Mouse (Mus musculus): Measurements from ENCODE around the gene Spock2. TPM values are rescaled to one million over a fixed set of nuclear protein-coding genes. Genes with fewer than 3 reads are reported as not detected.

The Spock2 gene
- polyA plus RNA-seq (2012; rRNA removed) = 17.4 and 17.7 TPM in 2 replicates
- 7.3 and 7.6 TPM in 2 replicates for polyA plus RNA-seq (2014; fragmentation: Nextera tagmentation; extraction: Ambion mirVana)

DNA sequence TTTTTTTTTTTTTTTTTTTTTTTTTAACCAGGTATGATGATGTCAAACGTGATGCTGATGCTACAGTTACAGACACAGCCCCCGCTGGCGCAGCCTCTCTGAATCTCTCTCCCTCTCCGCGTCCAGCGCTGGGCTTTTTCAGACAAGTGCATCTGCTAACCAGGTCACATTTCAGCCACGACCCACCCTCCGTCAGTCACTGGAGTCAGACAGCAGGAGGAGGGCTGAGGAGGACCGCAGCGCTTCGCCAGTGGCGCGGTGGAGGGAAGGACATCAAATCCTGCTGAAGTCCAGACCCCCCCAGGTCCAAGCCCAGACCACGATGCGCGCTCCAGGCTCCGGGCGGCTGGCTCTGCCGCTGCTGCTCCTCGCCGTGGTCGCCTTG lies at the start of gene Spock2:
TSS of gene Spock2 (plus strand) at position 74 of the 385 bp plus-strand sequence.
- Histone ChIP-seq H3K36me3 (ENCODE audit: control insufficient read depth, insufficient read depth, low read length) (no peaks in the 10 kb centered on the region), H3K27ac (replicated peaks; ENCODE audit: low read depth, low read length) (no peak within 1 kb of the TSS), H3K9me3 (ENCODE audit: control insufficient read depth, low read length) (no peaks in the 10 kb centered on the region), H3K4me2 (replicated peaks; ENCODE audit: low read depth, low read length, severe bottlenecking) (peak within 1 kb of the TSS; percentile 93), H3K4me3 (replicated peaks; ENCODE audit: low read length) (peak within 1 kb of the TSS; percentile 59), H3K4me1 (ENCODE audit: control insufficient read depth, insufficient read depth, low read length) (peaks cover 6% of the 10 kb centered on the region), H3K27me3 (ENCODE audit: control insufficient read depth, insufficient read depth, low read length) (peaks cover 26% of the 10 kb centered on the region), H3K9ac (ENCODE audit: low read depth, low read length, severe bottlenecking) (peak within 1 kb of the TSS; percentile 66)
- no peak for TF ChIP-seq POLR2A (IDR thresholded peaks at IDR 0.05; ENCODE audit: borderline replicate concordance, extremely low read depth, insufficient read depth, insufficient read length)
- WGBS = under 1% methylated on average over 22 of the region's 22 CpGs
- peak; percentile 45; the same call in 1 of the 2 replicates for ATAC-seq (ENCODE audit: low FRiP score, low read depth)
- peak; percentile 42 for DNase-seq (ENCODE audit: low spot score)

DNA sequence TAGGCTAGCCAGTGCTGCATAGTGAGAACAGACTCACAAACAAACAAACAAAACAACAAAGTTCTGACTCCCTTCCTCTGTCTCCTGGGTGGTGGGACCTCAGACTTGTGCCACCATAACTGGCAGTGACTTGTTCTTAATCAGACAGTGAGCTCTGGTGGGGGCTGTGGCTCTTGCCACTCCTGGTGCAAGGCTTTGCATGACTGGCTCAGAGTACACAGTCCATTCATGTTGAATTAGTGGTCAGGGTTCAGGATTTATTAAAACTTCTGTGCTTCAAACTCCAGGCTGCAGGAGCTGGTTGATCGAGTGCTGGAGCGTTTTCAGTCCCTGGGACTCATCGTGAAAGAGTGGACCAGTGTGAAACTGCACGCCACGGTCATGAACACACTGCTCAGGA lies 43.8 kb upstream of the Spock2 start:
- ATAC-seq (ENCODE audit: low FRiP score, low read depth) (no peak), DNase-seq (ENCODE audit: low spot score) (no peak)
- H3K27ac ChIP-seq (replicated peaks; ENCODE audit: low read depth, low read length) = no peak overlapping the region
- no peak overlapping the region for H3K4me2 ChIP-seq (replicated peaks; ENCODE audit: low read depth, low read length, severe bottlenecking)
- WGBS = 78% methylated on average over 5 of the region's 5 CpGs
- no peaks in the 10 kb centered on the region for H3K27me3 ChIP-seq (ENCODE audit: control insufficient read depth, insufficient read depth, low read length)
- H3K9ac ChIP-seq (ENCODE audit: low read depth, low read length, severe bottlenecking) = no peak overlapping the region
- H3K4me1 ChIP-seq (ENCODE audit: control insufficient read depth, insufficient read depth, low read length) = no peaks in the 10 kb centered on the region
- H3K36me3 ChIP-seq (ENCODE audit: control insufficient read depth, insufficient read depth, low read length) = peaks cover 17% of the 10 kb centered on the region
- H3K4me3 ChIP-seq (replicated peaks; ENCODE audit: low read length) = no peak overlapping the region
- no peak for TF ChIP-seq POLR2A (IDR thresholded peaks at IDR 0.05; ENCODE audit: borderline replicate concordance, extremely low read depth, insufficient read depth, insufficient read length)
- peaks cover 11% of the 10 kb centered on the region; the same call in 1 of the 2 replicates for H3K9me3 ChIP-seq (ENCODE audit: control insufficient read depth, low read length)

DNA sequence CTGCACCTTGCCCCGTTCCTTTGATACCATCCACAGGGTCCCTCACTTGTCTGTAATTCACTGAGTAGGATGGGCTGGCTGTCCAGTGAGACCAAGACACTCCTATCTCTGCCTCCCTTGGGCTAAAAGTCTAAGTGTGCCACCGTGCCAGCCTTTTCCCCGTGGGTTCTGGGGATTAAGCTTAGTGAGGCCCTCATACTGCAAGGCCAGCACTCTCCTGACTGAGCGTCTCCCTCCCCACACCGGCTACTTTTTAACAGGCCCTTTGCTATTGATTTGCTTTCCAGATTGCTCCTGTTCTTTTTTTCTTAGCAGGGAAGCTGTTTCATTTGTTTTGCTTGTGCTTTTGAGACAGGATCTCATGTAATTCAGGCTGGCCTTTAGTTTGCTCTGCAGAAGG lies 43.1 kb upstream of the Spock2 start:
- TF ChIP-seq POLR2A (IDR thresholded peaks at IDR 0.05; ENCODE audit: borderline replicate concordance, extremely low read depth, insufficient read depth, insufficient read length) = no peak
- Histone ChIP-seq H3K9me3 (ENCODE audit: control insufficient read depth, low read length) (peaks cover 5% of the 10 kb centered on the region; the same call in 1 of the 2 replicates), H3K4me3 (replicated peaks; ENCODE audit: low read length) (no peak overlapping the region), H3K4me1 (ENCODE audit: control insufficient read depth, insufficient read depth, low read length) (no peaks in the 10 kb centered on the region), H3K9ac (ENCODE audit: low read depth, low read length, severe bottlenecking) (no peak overlapping the region), H3K36me3 (ENCODE audit: control insufficient read depth, insufficient read depth, low read length) (peaks cover 15% of the 10 kb centered on the region), H3K27ac (replicated peaks; ENCODE audit: low read depth, low read length) (no peak overlapping the region), H3K4me2 (replicated peaks; ENCODE audit: low read depth, low read length, severe bottlenecking) (no peak overlapping the region), H3K27me3 (ENCODE audit: control insufficient read depth, insufficient read depth, low read length) (no peaks in the 10 kb centered on the region)
- DNase-seq (ENCODE audit: low spot score) (no peak), ATAC-seq (ENCODE audit: low FRiP score, low read depth) (no peak)
- WGBS = 35% methylated on average over 5 of the region's 5 CpGs

DNA sequence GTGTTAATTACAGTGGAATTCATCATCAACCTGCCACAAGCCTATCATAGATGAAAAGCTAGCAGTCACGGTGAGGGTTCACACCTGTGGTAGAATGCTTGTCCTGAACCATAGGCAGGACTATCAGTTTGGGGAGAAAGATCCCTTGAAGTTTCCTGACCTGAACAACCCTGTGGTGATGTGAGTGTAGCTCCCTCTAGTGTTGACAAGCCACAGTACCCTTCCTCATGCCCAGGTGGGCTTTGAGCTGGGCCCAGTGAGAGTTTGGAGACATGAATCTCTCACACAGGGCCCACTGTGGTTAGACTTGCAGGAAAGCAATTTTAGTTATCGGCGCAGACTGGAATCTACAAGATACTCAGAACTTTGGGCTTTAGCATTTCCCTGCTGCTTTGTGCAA lies 39.5 kb upstream of the Spock2 start:
- 67% methylated on average over 3 of the region's 3 CpGs for WGBS
- H3K27me3 ChIP-seq (ENCODE audit: control insufficient read depth, insufficient read depth, low read length) = no peaks in the 10 kb centered on the region
- H3K36me3 ChIP-seq (ENCODE audit: control insufficient read depth, insufficient read depth, low read length) = peaks cover 15% of the 10 kb centered on the region
- no peak overlapping the region for H3K4me2 ChIP-seq (replicated peaks; ENCODE audit: low read depth, low read length, severe bottlenecking)
- no peak overlapping the region for H3K9ac ChIP-seq (ENCODE audit: low read depth, low read length, severe bottlenecking)
- DNase-seq (ENCODE audit: low spot score) = no peak
- H3K4me3 ChIP-seq (replicated peaks; ENCODE audit: low read length) = no peak overlapping the region
- TF ChIP-seq POLR2A (IDR thresholded peaks at IDR 0.05; ENCODE audit: borderline replicate concordance, extremely low read depth, insufficient read depth, insufficient read length) = no peak
- H3K4me1 ChIP-seq (ENCODE audit: control insufficient read depth, insufficient read depth, low read length) = no peaks in the 10 kb centered on the region
- ATAC-seq (ENCODE audit: low FRiP score, low read depth) = no peak
- no peaks in the 10 kb centered on the region for H3K9me3 ChIP-seq (ENCODE audit: control insufficient read depth, low read length)
- no peak overlapping the region for H3K27ac ChIP-seq (replicated peaks; ENCODE audit: low read depth, low read length)

DNA sequence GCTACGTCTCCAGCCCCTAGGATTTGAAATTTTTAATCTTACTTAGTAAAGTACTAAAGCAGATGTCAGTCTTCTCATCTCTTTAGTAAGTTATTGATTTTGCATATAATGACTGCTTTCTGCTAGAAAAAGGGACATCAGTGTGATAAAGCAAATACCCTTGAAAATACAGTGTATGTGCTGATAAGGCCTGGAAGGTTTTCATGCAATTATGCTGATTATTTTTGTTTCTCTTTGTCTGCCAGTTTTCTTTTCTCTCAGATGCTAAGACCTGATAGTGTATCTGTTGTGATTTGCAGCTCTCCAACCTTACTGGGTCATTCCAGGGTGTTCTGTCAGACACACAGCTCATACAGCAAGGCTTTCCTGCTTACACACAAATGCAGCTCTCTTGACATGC lies 30.9 kb upstream of the Spock2 start:
- H3K4me3 ChIP-seq (replicated peaks; ENCODE audit: low read length) = no peak overlapping the region
- no peak for ATAC-seq (ENCODE audit: low FRiP score, low read depth)

More for the DNA sequence above, 30.9 kb upstream of the Spock2 start:
- TF ChIP-seq POLR2A (IDR thresholded peaks at IDR 0.05; ENCODE audit: borderline replicate concordance, extremely low read depth, insufficient read depth, insufficient read length) = no peak
- H3K9me3 ChIP-seq (ENCODE audit: control insufficient read depth, low read length) = no peaks in the 10 kb centered on the region
- no peak overlapping the region for H3K9ac ChIP-seq (ENCODE audit: low read depth, low read length, severe bottlenecking)
- H3K4me1 ChIP-seq (ENCODE audit: control insufficient read depth, insufficient read depth, low read length) = peaks cover 5% of the 10 kb centered on the region
- WGBS = 81% methylated on average over 1 of the region's 1 CpGs
- DNase-seq (ENCODE audit: low spot score) = no peak
- 0 out of 2 replicates have a peak, but pooled peaks cover 2% of the 10 kb centered on the region for H3K36me3 ChIP-seq (ENCODE audit: control insufficient read depth, insufficient read depth, low read length)
- H3K27ac ChIP-seq (replicated peaks; ENCODE audit: low read depth, low read length) = no peak overlapping the region
- H3K4me2 ChIP-seq (replicated peaks; ENCODE audit: low read depth, low read length, severe bottlenecking) = no peak overlapping the region
- H3K27me3 ChIP-seq (ENCODE audit: control insufficient read depth, insufficient read depth, low read length) = no peaks in the 10 kb centered on the region
